Mouse (Mus musculus) activated CD4-positive, CD25-positive, alpha-beta regulatory T cell, adult 4 months (primary cell): ENCODE measurements at regions not wholly inside any gene's neighbourhood (a gene's known extent, or its start where the extent isn't known, plus 50 kb on each side); places are given as distances from the start of the nearest gene placed in this dataset.

Experiments
- ATAC-seq: one replicate; pipeline ENCODE4 v1.8.0; 2017

DNA sequence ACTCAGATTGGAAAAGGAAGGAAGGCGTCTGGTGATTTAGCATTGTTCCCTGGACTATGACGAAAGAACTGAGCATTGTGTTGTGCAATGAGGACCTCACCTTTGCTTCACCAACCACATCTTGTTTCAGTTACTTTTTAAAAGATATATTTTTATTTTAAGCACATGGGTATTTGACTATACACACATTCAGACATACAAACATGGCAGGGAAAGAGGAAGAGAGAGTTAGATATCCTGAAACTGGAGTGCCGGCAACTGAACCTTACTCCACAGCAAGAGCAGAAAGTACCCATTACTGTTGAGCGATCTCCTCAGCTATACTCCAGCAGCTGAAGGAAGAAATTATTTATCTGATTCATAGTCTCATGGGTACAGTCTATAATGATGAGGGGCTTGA, 287.7 kb downstream of the Rps29 start:
- no peak for ATAC-seq

DNA sequence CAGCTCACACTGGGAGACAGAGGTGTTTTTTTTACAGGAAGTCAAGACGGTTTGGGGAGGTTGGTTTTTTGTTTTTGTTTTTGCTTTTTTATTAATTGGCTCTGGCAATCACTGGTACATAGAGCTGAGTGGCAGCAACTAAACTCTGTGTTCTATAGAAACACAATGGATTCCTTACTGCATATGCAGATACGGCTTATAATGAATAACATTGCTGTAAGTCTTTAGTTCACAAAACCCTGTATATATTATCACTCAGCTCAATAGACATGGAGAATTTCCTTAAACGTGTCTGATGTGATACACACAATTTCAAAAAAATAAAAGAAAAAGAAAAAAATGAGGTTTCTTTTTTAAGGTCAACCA, 296.0 kb downstream of the Rps29 start:
- ATAC-seq = no peak

DNA sequence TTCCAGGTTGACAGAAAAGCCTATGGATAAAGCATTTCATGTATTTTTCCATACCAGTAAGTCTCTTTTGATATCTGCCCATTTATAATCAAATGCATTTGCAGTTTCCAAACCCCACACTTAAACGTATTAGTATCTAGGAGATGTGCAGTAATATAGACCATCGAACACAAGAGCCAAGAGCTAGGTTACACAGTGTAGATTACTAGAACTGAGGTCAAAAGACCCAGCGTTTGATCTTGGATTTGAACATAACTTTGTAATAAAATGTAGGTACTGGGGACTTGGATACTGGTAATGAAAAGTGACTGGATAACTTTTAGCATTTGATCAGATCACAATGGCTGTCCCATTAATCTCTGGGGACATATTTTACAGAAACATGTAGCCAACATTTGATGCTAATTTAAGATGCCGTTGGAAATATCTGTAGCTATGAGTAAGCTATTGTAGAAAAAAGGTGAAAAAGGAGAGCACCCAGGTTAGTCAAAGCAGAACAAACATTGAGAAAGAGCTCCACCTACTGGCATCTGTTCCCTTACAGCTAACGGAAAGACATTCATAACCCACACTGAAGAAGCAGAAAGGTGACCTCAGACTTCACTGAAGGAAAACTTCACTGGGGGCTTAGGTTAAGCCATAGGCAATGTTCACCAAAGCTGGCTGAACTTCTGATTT, 296.5 kb downstream of the Rps29 start:
- ATAC-seq = no peak

DNA sequence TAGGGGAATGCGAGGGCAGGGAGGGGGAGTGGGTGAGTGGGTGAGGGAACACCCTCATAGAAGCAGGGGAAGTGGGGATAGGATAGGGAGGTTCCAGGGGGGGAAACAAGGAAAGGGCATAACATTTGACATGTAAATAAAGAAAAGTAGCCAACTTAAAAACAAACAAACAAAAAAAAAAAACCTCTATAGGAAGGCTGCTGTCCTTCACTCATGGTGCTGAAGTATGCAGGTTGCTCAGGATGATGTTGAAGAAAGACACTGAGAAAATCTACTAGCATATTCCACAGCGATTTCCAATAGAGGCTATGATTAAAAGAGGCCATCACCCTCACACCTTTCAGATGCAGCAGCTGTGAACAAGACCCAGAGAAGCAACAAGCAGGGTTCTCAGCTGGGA, 298.7 kb downstream of the Rps29 start:
- ATAC-seq = no peak

DNA sequence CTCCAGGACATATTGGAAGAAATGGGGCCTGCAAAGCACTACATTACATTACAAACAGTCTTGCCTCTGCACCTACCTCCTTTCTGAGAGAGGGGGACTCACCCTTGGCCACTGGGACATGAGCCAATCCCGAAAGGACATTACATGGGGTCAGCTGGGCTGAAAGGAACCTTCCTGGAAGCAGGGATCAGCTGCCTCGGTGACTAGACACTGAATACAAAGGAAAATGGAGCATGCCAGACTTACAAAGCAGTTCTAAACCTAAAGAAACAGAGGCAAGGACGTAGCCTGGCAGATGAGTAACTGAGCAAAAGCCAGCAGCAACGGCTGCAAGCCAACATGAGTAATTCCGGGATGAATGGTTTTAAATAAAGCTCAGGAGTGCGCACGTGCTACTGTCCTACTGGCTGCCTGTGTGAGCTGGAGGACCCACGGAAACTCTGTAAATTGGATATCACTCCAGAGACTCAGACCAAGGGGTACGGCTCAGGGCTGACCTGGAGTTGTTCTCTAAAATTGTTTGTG, 309.3 kb downstream of the Rps29 start:
- ATAC-seq = no peak

DNA sequence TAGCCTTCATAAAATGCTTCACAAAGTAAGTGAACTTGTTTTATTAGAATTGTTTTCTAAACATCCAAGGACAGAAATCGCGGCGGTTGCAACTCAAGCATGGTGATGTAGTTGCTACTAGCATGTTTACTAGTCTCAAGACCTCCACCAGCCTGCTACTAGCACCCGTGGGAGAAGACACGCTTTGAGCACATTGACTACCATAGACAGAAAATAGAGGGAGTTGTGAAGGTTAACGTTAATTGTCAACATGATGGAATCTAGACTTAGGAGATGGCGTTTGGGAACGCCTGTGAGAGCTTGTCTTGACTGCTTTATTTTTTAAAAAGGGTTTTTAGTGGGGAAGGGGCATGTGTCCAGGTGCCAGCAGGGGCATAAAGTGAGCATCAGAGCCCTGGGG, 318.2 kb downstream of the Rps29 start:
- no peak for ATAC-seq

DNA sequence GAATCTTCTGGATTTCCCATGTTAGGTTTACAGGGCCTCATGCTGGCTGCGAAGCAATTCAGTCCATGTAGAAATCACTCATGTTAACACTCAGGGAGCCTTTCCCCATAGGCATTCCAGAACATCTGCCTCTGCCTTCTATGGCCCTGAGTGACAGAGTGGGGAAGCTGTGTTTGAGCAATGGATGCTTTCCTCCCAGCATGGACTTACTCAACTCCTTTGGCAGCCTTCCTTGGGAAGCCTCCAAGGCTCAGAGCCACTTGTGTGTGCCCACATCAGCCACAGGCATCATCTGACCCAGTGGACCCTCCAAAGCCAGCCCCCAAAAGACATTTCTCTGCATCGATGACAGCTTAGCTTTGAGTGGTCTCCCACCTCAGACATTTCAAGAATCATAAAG, 318.8 kb downstream of the Rps29 start:
- ATAC-seq = no peak

DNA sequence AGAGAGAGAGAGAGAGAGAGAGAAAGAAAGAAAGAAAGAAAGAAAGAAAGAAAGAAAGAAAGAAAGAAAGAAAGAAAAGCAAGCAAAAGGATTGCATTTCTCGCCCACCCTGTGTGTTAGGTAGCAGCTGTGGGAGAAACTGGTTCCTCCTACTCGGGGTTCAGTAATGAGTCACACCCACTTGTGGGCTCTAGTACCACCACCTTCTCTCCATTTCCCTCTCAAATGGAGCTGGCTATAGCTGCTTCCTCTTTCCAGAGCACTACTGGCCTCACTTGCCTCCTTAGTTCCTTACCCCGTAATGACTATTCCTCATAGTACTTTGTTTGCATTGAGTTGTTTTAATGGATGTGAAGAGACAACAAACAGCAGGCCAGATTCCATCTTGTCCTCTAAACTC, 323.0 kb downstream of the Rps29 start:
- no peak for ATAC-seq

DNA sequence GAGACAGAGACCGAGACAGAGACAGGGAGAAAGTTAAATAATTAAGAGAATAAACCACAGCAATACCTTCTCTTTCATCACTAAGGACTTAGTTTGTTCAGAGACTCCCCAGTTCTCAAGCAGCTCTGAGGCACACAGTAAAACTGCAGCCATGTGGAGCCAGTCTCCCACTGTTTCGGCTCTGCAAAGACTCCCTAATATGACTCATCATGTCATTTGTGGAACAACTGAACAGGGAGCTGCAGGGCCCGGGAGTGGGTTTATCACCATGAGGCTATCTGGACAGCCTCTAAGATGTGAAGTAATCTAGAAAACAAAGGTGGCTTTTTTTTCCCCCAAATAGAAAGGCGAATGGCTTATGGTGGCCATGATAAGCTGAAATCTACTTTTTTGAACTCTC, 325.1 kb downstream of the Rps29 start:
- no peak for ATAC-seq

DNA sequence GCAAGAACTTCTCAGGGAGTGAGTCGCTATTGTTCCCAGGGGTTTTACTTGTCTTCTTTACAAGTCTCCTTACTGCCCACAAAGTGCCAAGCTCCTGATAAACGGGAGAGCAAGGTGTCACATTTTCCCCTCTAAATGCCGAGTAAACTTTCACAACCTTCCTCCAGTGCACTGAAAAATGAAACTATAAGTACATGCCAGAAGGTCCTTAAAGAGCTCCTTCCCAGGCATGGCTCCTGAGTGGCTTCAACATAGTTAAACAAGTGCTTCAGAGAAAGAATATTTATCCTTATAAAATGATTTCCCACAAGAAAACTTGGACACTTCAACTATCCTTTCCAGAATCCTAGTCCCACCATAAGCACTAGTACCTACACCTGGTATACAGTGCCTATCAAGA, 329.6 kb downstream of the Rps29 start:
- no peak for ATAC-seq

DNA sequence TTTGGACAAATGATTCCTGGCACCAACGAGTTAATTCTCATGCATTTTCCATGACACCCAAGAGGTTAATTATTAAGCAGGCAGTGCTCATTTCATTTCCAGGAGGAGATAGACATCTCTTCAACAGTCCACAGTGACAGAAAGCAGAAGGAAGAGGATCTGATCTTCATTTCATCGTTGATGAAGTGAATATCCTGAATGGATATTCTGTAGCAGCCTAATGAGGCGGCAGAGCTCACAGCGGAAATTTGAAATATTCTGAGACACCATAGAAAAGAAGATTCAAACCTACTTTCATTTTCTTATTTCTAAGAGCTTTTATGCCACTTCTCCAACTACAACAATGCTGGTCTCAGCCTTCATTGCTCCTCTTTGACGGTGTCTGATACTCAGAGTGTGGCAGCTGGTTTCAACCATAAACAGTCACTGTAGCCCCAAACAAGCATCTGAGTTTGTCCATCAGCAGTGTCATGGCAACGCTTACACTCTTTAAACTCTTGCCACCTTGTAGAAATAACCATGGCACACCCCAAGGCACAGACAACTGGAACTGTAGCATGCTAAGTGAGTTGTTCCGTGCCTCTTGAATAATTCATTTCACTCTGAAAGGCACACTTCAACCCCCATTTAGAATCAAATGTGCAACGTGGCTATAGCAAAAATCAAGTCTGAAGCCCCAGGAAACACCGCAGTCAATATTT, 331.3 kb downstream of the Rps29 start:
- no peak for ATAC-seq

DNA sequence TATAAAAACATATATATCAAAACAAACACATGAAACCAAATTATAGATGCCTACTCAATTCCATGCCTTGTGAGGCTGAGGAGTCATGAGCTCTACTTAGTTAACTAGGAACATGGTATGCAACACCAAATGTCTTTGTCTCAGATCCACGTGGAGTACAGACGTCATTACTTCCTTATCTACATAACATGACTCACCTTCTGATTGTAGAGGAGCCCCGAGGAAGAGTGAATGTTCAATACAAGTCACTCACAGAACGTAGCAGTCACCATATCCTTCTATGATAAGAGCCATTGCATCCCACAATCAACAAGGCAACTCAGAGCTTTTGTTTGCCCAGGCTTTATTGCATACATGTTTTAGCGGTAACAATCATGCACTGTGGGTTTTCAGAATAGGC, 364.6 kb downstream of the Rps29 start:
- no peak for ATAC-seq

DNA sequence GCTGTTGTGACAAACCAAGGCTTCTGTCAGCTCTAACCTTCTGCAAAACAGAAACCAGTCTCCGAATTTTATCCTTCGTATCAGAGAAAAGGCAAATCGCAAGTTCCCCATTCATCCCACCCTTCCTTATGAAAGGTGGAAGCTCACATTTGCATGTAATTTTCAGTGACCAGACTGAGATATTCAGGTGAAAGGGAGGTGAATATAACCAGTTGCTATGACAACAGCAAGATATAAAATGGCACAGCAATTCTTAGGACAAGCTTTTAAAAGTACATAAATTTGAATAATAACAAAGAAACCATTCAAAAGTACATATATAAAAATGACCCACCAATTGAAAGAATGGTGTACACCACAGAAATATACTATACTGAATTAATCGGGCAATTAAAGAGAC, 375.4 kb downstream of the Rps29 start:
- no peak for ATAC-seq

DNA sequence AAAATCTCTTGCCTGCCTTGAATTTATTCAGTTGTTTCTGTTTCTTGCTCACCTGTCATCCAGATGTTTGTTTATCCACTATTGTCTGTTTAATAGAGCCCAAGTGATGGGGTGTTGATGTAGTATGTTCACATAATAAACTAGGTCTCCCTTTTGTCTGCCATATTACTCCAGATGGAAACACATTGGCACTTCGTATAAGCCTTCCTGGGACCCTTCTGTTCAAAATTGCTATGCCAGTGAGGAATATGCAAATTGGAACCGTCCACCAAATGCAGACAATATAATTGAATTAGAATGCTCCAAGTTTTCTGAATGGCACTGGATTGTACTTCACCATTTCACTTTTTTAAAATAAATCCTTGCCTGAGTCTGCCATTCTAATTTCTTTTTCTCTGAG, 383.5 kb downstream of the Rps29 start:
- ATAC-seq = no peak

DNA sequence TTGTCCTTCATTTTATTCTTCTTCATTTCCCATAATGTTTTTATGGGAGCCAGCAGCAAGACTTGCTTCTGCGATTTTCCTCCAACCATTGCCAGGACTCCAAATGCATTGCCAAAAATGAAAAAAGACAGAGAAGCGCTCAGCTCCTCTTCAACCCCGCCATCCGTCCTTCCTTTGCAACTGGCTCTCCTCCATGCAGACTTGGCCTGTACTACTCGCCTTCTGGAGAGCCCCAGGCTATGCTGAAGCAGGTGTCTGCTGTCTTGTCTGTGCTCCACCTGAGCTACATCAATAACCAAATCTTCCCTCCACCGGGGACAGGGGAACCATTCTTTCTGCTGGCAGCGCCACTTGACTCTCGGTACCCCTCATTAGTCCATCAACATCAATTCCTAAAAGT, 384.2 kb downstream of the Rps29 start:
- no peak for ATAC-seq

DNA sequence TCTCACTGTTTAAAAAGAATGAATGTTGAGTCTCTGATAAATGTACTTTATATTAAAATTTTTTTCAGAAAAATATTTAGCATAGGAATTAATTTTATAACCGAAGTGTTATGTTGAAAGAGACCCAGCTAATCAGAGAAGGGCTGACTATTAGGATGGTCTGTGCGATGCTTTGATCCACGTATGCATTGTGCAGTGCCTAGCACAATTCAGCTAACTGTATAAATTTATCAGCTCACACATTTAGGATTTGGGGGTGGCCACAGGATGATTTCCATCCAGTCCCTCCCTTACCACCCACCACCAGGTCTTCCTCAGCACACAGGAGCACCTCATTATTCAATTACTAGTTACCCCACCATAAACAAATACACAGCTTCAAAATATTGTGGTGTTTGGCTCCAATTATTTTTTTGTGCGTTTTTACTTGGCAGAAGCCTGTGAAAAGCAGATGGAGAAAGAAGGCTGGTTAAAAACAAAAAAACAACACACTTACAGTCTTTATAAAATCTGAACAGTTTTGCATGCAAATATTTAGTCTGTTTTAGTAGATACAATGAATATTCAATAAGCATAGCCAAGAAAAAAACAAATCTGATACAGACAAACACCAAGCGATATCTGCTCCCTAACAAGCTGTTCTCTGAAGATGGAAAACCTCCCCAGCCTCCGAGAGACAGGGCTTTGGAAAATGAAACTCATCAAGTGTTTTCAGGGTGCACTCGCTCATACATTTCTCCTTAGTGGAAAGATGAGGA, 400.5 kb downstream of the Rps29 start:
- ATAC-seq = no peak

DNA sequence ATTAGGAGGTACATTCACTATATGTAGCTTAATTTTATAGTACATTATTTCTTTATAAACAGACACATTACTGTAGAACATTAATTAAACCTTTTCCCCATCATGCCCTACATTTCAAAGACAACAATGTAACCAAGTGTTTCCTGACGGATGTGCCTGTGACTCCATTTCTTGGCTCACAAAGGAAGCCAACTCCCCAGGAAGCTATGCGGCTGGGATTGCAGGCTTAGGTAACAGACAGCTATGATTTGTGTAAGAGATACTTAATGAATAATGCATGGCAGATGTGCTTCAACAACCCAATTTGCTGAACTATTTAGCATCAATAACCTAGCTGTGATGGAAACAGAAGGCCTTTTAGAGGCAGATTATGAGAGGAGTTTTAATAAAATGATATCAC, 430.1 kb downstream of the Rps29 start:
- ATAC-seq = no peak

DNA sequence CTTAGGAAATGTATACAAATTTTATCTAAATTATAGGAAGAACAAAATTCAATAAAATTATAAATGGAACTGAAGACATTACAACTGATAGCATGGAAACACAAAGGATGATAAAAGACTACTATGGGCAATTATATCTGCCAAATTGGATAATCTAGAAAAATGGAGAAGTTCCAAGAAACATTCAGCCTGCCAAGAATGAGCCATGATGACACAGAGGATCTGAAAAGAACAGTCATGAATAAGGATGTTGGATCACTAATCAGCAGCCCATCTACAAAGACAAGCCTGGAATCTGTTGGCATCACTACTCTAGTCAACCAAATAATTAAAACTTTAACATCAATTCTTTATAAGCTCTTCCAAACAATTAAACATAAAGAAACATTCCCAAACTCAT, 440.0 kb downstream of the Rps29 start:
- no peak for ATAC-seq

DNA sequence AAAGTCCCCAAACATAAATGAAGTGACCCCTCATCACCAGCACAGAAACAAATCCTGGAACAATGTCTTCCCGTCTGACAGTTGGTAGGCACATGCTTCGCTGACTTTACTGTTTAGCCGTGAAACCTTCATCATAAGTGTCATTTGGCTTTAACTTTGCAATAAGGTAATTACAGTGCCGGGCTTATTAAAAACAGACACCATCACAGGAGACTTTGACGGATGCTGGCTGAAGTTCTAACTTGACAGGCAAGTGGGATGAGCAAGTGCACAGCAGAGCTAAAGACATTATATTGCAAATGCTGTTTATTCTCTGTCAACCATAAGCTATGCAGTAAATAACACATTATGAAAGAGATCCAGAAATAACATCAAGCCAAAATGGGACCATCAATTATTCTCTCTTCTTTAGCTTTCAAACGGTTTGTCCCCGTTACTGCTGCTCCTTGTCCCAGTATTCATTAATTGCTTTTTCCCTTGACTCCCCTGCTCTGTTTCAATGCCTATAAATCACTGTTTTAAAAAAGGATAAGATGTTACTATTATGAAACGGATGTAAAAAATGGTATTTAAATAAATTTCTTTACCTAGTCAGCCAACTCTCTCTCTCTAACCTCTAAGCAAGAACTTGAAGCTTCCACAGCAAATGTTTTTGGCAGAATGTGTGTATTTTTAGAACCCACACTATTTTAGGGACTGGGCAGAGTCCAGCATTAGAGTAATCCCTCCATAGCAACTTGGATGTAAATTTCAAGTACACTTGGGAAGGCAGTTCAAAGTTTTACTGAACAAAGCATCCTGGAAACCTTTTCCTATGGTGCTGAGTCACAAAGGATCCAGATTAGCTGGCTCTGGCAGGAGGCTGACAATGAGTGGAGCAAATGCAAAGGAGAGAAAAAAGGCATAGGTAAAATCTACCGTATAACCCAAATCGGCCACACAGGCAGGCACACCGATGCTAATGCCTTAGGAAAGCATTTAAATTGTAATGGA, 464.4 kb downstream of the Rps29 start:
- ATAC-seq = no peak

DNA sequence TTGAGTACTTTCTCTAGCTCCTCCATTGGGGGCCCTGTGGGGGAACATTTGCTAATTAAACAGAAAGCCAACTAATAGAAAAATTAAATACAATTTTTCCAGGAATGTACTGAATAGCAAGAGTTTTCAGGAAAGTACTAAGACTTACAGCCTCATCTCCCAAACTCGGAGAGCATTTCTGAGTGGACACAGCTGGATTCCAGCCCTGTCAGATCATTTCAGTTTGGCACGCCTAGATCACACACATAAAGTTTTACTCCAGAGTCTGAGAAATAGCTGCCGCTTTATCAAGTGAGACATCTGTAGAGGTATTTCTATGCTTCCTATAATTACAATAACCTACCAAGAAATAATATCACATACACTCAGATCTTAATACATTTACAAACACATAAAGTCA, 470.7 kb downstream of the Rps29 start:
- ATAC-seq = no peak

DNA sequence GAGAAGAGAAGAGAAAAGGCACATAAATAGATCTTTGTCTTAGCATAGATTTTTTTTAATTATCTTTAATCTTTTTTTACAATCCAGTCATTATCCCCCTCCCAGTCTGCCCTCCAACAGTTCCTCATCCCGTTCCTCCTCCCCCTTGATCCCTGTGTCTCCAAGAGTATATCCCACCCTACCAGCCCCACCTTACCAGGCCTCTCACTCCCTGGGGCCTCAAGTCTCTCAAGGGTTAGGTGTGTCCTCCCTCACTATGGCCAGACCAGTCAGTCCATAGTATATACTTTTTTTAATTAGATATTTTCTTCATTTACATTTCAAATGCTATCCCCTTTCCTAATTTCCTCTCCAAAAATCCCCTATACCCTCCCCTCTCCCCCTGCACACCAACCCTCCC, 475.1 kb downstream of the Rps29 start:
- no peak for ATAC-seq

DNA sequence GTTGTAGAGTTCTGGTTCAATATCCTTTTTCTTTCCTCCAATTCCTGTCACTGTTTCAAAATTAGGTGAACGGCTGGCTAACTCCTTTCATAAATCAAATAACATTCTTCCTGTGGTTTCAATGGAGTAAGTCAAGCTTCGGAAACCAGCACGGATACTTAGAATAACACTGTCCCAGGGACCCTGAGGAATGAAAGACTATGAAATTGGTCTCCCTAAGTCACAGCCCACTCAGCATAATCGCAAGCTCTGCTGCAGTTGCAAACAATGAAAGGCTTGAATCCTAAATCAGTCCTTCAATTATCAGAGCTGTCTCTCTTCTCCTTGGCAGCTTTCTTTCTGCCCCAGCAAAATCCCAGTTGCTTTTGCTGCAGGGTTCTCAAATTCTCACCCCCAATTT, 475.8 kb downstream of the Rps29 start:
- no peak for ATAC-seq

DNA sequence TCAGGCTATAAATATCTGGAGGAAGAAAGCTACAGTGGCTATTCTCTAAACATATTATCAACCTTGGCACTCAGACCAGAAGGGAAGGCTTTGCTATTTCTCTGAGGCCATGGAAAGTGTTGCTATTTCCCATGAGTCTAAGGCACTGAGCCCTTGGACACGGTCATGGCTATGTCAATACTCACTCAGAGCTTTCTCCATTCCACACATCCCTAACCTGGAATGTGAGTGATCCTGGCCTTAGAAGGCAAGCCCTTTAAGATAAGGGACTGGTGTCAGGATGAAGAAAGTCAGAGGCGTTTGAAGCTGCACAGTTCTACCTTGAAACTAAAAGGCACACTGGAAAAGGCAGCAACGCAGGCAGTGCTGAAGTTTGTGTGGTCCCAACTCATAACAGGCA, 478.3 kb downstream of the Rps29 start:
- ATAC-seq = no peak
